Mouse (Mus musculus) C2C12 (cell line): Measurements from ENCODE around the gene Fgf14.

Source experiments
- CEBPB ChIP-seq: IDR thresholded peaks from one replicate; pipeline ENCODE4 v1.6.1; 2011; ENCODE audit warnings: low read depth, mild to moderate bottlenecking, control low read depth, moderate library complexity
- CTCF ChIP-seq: IDR thresholded peaks from one replicate; pipeline ENCODE4 v1.5.1; 2011; ENCODE audit not compliant: control insufficient read depth, insufficient read depth, insufficient read length
- MAX ChIP-seq: IDR thresholded peaks from one replicate; pipeline ENCODE4 v1.6.1; 2011; ENCODE audit warnings: mild to moderate bottlenecking, control low read depth
- MYOD1 ChIP-seq: IDR thresholded peaks from one replicate; pipeline ENCODE4 v1.6.1; 2011; ENCODE audit warnings: low read depth; ENCODE audit not compliant: control insufficient read depth, insufficient read length
- MYOG ChIP-seq: IDR thresholded peaks from one replicate; pipeline ENCODE4 v1.6.1; 2011; ENCODE audit not compliant: control insufficient read depth, insufficient read length; ENCODE audit errors: extremely low read depth
- USF1 ChIP-seq: IDR thresholded peaks from one replicate; pipeline ENCODE4 v1.6.1; 2011; ENCODE audit warnings: low read depth, mild to moderate bottlenecking, control low read depth, moderate library complexity

DNA sequence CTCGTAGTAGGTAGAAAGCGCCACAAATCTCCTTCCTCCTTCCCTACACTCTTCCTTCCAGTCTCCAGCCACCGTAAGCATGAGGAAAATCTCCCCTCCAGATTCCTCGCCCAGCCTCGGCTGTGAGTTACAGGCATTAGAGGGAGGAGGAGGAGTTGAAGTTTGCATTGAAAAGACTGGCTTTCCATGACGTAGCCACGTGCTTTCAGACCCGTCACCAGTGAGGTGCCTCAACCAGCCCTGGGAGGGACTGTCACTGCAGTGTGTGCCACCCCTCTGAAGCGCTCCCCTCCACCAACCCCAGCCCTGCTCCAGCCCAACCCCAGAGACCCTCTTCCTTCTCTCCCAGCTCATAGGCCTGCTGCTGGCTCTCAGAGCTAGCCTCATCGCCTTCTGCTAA, 452 bp upstream of the Fgf14 start:
- TF ChIP-seq CTCF = no peak
- no peak for TF ChIP-seq USF1
- TF ChIP-seq MAX = no peak
- TF ChIP-seq MYOD1 = no peak
- no peak for TF ChIP-seq MYOG
- TF ChIP-seq CEBPB = no peak
